8 mouse cellular contexts compared by ENCODE assay signal in the genomic region with DNA sequence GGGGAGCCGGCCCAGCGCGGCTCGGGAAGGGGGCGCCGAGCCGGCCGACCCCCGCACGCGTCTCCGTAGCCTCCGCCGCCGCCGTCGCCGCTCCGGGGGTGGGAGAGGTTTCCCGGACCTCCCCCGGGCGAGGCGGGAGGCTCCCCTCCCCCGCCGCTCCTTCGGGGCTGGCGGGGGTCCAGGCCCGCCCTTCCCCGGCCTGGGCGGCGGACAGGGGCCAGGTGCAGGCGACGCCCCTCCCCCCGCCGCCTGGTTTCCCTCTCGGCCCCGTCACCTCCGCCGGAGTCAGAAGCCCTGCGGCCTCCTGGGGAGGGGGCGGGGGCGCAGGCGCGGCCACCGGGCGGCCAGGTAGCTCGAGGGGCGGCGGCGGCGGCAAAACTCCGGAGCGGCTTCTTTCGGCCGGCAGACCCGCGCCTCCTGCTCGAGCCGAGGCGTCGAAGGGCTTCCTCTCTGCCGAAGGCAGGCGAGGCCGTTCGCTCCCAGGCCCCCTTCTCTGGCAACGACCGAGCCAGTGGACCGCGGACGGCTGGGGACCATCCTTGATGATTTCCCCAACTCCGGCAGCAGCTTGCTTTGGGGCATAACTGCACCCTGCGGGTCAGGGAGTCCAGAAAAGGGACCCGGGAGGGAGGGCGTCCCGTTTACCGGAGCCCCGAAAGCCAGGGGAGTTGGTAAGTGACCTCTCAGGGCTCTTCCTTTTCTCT. TPM values are rescaled to one million over a fixed set of nuclear protein-coding genes. Genes with fewer than 3 reads are reported as not detected.
DNase-seq lines count a peak whose midpoint lies in the region; ATAC-seq and TF ChIP-seq lines count a peak whose summit lies in the region.

No protein-coding gene starts in this region.

- no peaks in the 10 kb centered on the region for H3K4me1 ChIP-seq in bone marrow macrophage, adult 2 months (ENCODE audit: control insufficient read depth, insufficient read depth, low read length)
- peaks cover 97% of the 10 kb centered on the region for H3K4me1 ChIP-seq in heart, embryonic 12.5 days (replicated peaks)
- H3K4me1 ChIP-seq in midbrain, postnatal 0 days (ENCODE audit: insufficient read depth, low read length) = peaks cover 38% of the 10 kb centered on the region

- peak; percentile 34 for ATAC-seq in heart, embryonic 12.5 days (ENCODE audit: insufficient number of reproducible peaks, low FRiP score)
- no peak for ATAC-seq in midbrain, postnatal 0 days (ENCODE audit: low FRiP score)

- no peak overlapping the region for H3K27ac ChIP-seq in bone marrow macrophage, adult 2 months (ENCODE audit: insufficient read depth, low read depth, low read length)
- peak overlapping the region; percentile 95 for H3K27ac ChIP-seq in heart, embryonic 12.5 days (ENCODE audit: poor library complexity, severe bottlenecking)
- peak overlapping the region; percentile 55; the same call in 1 of the 2 replicates for H3K27ac ChIP-seq in midbrain, postnatal 0 days (ENCODE audit: low read depth, low read length)

- TF ChIP-seq CTCF in bone marrow macrophage, adult 2 months (IDR thresholded peaks at IDR 0.05; ENCODE audit: low read depth, low read length) = no peak
- no peak for TF ChIP-seq CTCF in midbrain, postnatal 0 days (IDR thresholded peaks at IDR 0.05)

- no peaks in the 10 kb centered on the region for H3K27me3 ChIP-seq in heart, embryonic 12.5 days (replicated peaks)
- no peaks in the 10 kb centered on the region for H3K27me3 ChIP-seq in midbrain, postnatal 0 days (ENCODE audit: insufficient read depth, low read length)

- under 1% methylated on average over 70 of the region's 77 CpGs for WGBS in heart, embryonic 12.5 days
- 3% methylated on average over 33 of the region's 77 CpGs for WGBS in midbrain, postnatal 0 days

- no peaks in the 10 kb centered on the region for H3K9me3 ChIP-seq in heart, embryonic 12.5 days (replicated peaks)
- no peaks in the 10 kb centered on the region for H3K9me3 ChIP-seq in midbrain, postnatal 0 days (ENCODE audit: low read length)

- H3K9ac ChIP-seq in heart, embryonic 12.5 days = peak overlapping the region; percentile 92
- peak overlapping the region; percentile 69 for H3K9ac ChIP-seq in midbrain, postnatal 0 days (replicated peaks; ENCODE audit: low read length, poor library complexity, severe bottlenecking)

- peak overlapping the region; percentile 100 for H3K4me2 ChIP-seq in heart, embryonic 12.5 days
- peak overlapping the region; percentile 99 for H3K4me2 ChIP-seq in midbrain, postnatal 0 days (ENCODE audit: low read depth, low read length, poor library complexity, severe bottlenecking)

- no peak for TF ChIP-seq POLR2A in bone marrow macrophage, adult 2 months (IDR thresholded peaks at IDR 0.05; ENCODE audit: borderline replicate concordance, low read depth, low read length)

- H3K4me3 ChIP-seq in bone marrow macrophage, adult 2 months (ENCODE audit: insufficient read depth, low read length) = peak overlapping the region; percentile 51
- peak overlapping the region; percentile 76 for H3K4me3 ChIP-seq in heart, embryonic 12.5 days
- H3K4me3 ChIP-seq in midbrain, postnatal 0 days (ENCODE audit: low read depth, low read length) = peak overlapping the region; percentile 52

- DNase-seq in adrenal gland, adult 18-20 months (ENCODE audit: low spot score in 2 of 2) = peak; percentile 54 to 62
- no peak for DNase-seq in adrenal gland, postnatal 4 days (ENCODE audit: low spot score in 2 of 2)
- peak; percentile 73 to 82 for DNase-seq in kidney, postnatal 4 days
- no peak for DNase-seq in midbrain, postnatal 0 days (ENCODE audit: low spot score)
- DNase-seq in natural killer cell, adult 2 months (ENCODE audit: low spot score in 2 of 2) = no peak
- no peak for DNase-seq in cerebellum, adult 9-10 months

- no peaks in the 10 kb centered on the region for H3K36me3 ChIP-seq in heart, embryonic 12.5 days
- peaks cover 4% of the 10 kb centered on the region; the same call in 1 of the 2 replicates for H3K36me3 ChIP-seq in midbrain, postnatal 0 days (ENCODE audit: insufficient read depth, low read length)

RNA-seq across cellular contexts. Expression of gene Ahdc1, which starts 28.2 kb away (rescaled TPM):
- 10 to 100 TPM; 72.1 to 86.9 TPM for total RNA-seq in adrenal gland, adult 18-20 months (2021)
- 10 to 100 TPM; 92.5 to 98.7 TPM for total RNA-seq in adrenal gland, postnatal 4 days (2021)
- polyA plus RNA-seq in bone marrow macrophage, adult 2 months (2012; ENCODE audit: insufficient read depth, insufficient read length, missing spikeins) = 5.5 and 8.7 TPM in 2 replicates
- 11.6 and 11.7 TPM in 2 replicates for polyA plus RNA-seq in heart, embryonic 12.5 days (2016; fragmentation: Nextera tagmentation; extraction: Ambion mirVana)
- total RNA-seq in midbrain, postnatal 0 days (2014; rRNA removed) = 105 and 115 TPM in 2 replicates
- 9.2 and 11.0 TPM in 2 replicates for polyA plus RNA-seq in midbrain, postnatal 0 days (2015; fragmentation: Nextera tagmentation; extraction: Ambion mirVana)

Comparison
In these comparisons a context has a peak if more than half of its experiments do, and no peak if none do; other contexts are left out.
1. DNase-seq: peak in adrenal gland, adult 18-20 months (2 of 2) and kidney, postnatal 4 days (2 of 2); none in adrenal gland, postnatal 4 days (0 of 2), midbrain, postnatal 0 days (single experiment), natural killer cell, adult 2 months (0 of 2) and cerebellum, adult 9-10 months (single experiment).
2. Peak in every context shown above with its lines, with median percentiles within 50 percentile points of each other: H3K4me3 ChIP-seq.